Mouse (Mus musculus) liver, embryonic 14.5 days (tissue): ENCODE results near the gene Upf2.

Experiments
- CTCF ChIP-seq: IDR thresholded peaks from 2 replicates; pipeline ENCODE4 v1.5.1; 2016; ENCODE audit warnings: antibody characterized with exemption, low read depth, control low read depth
- EP300 ChIP-seq: IDR thresholded peaks from 2 replicates; pipeline ENCODE4 v1.6.1; 2016; ENCODE audit warnings: antibody characterized with exemption, low read depth

DNA sequence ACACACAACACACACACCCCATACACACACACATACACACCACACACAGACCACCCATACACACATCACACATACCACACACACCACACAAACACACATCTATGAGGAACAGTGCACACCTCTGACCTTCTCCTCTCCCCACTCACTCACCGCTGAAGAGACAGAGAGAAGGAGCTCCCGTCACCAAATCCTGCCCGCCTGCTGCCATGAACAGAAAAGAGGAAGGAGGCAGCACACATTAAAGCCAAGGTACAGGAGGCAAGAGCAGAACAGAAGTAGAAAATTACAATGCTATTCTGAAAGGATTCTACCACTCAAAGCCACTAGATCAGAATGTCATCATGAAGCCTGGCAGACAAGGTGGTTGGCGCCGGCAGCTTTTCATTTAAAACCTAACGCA lies 28.4 kb upstream of the Upf2 start:
- no peak for TF ChIP-seq CTCF
- no peak for TF ChIP-seq EP300
